Mouse (Mus musculus) heart, embryonic 12.5 days (tissue): ENCODE measurements around the gene Zpbp2. TPM values are rescaled to one million over a fixed set of nuclear protein-coding genes. Genes with fewer than 3 reads are reported as not detected.

ENCODE experiments used
- polyA plus RNA-seq: library from polyadenylated mRNA; unstranded; fragments of >200 nt; fragmentation: Nextera tagmentation; extraction: Ambion mirVana; gene quantifications from 2 replicates; pipeline ENCODE4 v1.2.1, GENCODE M21; 2016

The Zpbp2 gene
- polyA plus RNA-seq, 1 experiment from 2014 or later = 0.52 TPM

Other genes with a start within 250 kb of the Zpbp2 start
- not detected in 2 replicates for gene Neurod2, start 221.4 kb upstream of the Zpbp2 start, polyA plus RNA-seq
- gene Ppp1r1b, start 202.7 kb upstream of the Zpbp2 start, polyA plus RNA-seq = 30.4 and 32.2 TPM in 2 replicates
- gene Stard3, start 192.7 kb upstream of the Zpbp2 start, polyA plus RNA-seq = 45.2 and 47.6 TPM in 2 replicates
- gene Tcap, start 167.3 kb upstream of the Zpbp2 start, polyA plus RNA-seq = 143 and 152 TPM in 2 replicates
- 1.7 and 2.0 TPM in 2 replicates for gene Pnmt, start 164.6 kb upstream of the Zpbp2 start, polyA plus RNA-seq
- 20.0 and 20.6 TPM in 2 replicates for gene Pgap3, start 150.6 kb upstream of the Zpbp2 start, polyA plus RNA-seq
- 66.7 and 67.1 TPM in 2 replicates for gene Erbb2, start 138.6 kb upstream of the Zpbp2 start, polyA plus RNA-seq
- 102 and 104 TPM in 2 replicates for gene Mien1, start 112.1 kb upstream of the Zpbp2 start, polyA plus RNA-seq
- 1.2 and 2.1 TPM in 2 replicates for gene Grb7, start 104.7 kb upstream of the Zpbp2 start, polyA plus RNA-seq
- 0.06 and 0.26 TPM in 2 replicates for gene Ikzf3, start 5.1 kb upstream of the Zpbp2 start, polyA plus RNA-seq
- gene Ormdl3, start 36.3 kb downstream of the Zpbp2 start, polyA plus RNA-seq = 66.9 and 71.0 TPM in 2 replicates
- gene Lrrc3c, start 47.2 kb downstream of the Zpbp2 start, polyA plus RNA-seq = not detected in 2 replicates
- 0.18 and 0.47 TPM in 2 replicates for gene Gm12355, start 74.6 kb downstream of the Zpbp2 start, polyA plus RNA-seq
- gene Gsdma3, start 75.3 kb downstream of the Zpbp2 start, polyA plus RNA-seq = not detected in 2 replicates
- not detected in 2 replicates for gene Gsdma2, start 95.7 kb downstream of the Zpbp2 start, polyA plus RNA-seq
- not detected in 2 replicates for gene Gsdma, start 113.3 kb downstream of the Zpbp2 start, polyA plus RNA-seq
- gene Psmd3, start 131.5 kb downstream of the Zpbp2 start, polyA plus RNA-seq = 184 and 190 TPM in 2 replicates
- not detected in 2 replicates for gene Csf3, start 150.2 kb downstream of the Zpbp2 start, polyA plus RNA-seq
- 45.9 and 48.1 TPM in 2 replicates for gene Med24, start 178.3 kb downstream of the Zpbp2 start, polyA plus RNA-seq
- 27.0 and 29.8 TPM in 2 replicates for gene Thra, start 189.5 kb downstream of the Zpbp2 start, polyA plus RNA-seq
- gene Nr1d1, start 224.2 kb downstream of the Zpbp2 start, polyA plus RNA-seq = 6.4 TPM in 2 replicates
- gene Msl1, start 244.4 kb downstream of the Zpbp2 start, polyA plus RNA-seq = 20.3 and 21.4 TPM in 2 replicates